Mouse (Mus musculus): ENCODE data around the gene Gba2.

GRCm38 (mm10) chr4:43600195-43600934, 21.7 kb upstream of the Gba2 start:
- TF ChIP-seq GATA1 (IDR thresholded peaks at IDR 0.05; ENCODE audit: low read length) (no peak), TAL1 (IDR thresholded peaks at IDR 0.05; ENCODE audit: low read length) (no peak)
